Mouse (Mus musculus): Measurements from ENCODE around the gene Tax1bp1.
"Not testable (repeated sequence)": the region's sequence is repeated elsewhere in the genome, so short reads cannot be mapped to it uniquely, and the experiment has no call there.

Gene Tax1bp1

GRCm38 (mm10) chr6:52713104-52713896, at the start of gene Tax1bp1:
Gene Tax1bp1 (plus strand): TSS chr6:52713729.
- in situ Hi-C loops (cut with MseI, MboI): no loop called here

GRCm38 (mm10) chr6:52667641-52668040, 45.9 kb upstream of the Tax1bp1 start:
- in situ Hi-C loops (cut with MseI, MboI): loop anchor here in 1 of 2 experiments (10.0 kb wide), 1 partner anchor 167 kb away; no protein-coding TSS in a partner anchor

- in situ Hi-C loops (cut with MseI, MboI): loop anchor here in 1 of 2 experiments (10.0 kb wide), 1 partner anchor 165 kb away; no protein-coding TSS in a partner anchor
Measured at GRCm38 (mm10) chr6:52669878-52670277, 43.7 kb upstream of the Tax1bp1 start.

GRCm38 (mm10) chr6:52671791-52672190, 41.7 kb upstream of the Tax1bp1 start:
- in situ Hi-C loops (cut with MseI, MboI): no loop called here

GRCm38 (mm10) chr6:52672539-52672938, 41.0 kb upstream of the Tax1bp1 start:
- in situ Hi-C loops (cut with MseI, MboI): no loop called here

GRCm38 (mm10) chr6:52673706-52674105, 39.8 kb upstream of the Tax1bp1 start:
- in situ Hi-C loops (cut with MseI, MboI): no loop called here

GRCm38 (mm10) chr6:52674541-52674940, 39.0 kb upstream of the Tax1bp1 start:
- in situ Hi-C loops (cut with MseI, MboI): no loop called here

GRCm38 (mm10) chr6:52675222-52675921, 38.2 kb upstream of the Tax1bp1 start:
- in situ Hi-C loops (cut with MseI, MboI): no loop called here

GRCm38 (mm10) chr6:52677534-52677933, 36.0 kb upstream of the Tax1bp1 start:
- in situ Hi-C loops (cut with MseI, MboI): not testable (repeated sequence)

- in situ Hi-C loops (cut with MseI, MboI): no loop called here
Measured at GRCm38 (mm10) chr6:52679565-52679964, 34.0 kb upstream of the Tax1bp1 start.

- in situ Hi-C loops (cut with MseI, MboI): no loop called here
Measured at GRCm38 (mm10) chr6:52680458-52681032, 33.0 kb upstream of the Tax1bp1 start.

GRCm38 (mm10) chr6:52681847-52682485, 31.6 kb upstream of the Tax1bp1 start:
- in situ Hi-C loops (cut with MseI, MboI): no loop called here

GRCm38 (mm10) chr6:52682607-52683006, 30.9 kb upstream of the Tax1bp1 start:
- in situ Hi-C loops (cut with MseI, MboI): no loop called here

- in situ Hi-C loops (cut with MseI, MboI): no loop called here
Measured at GRCm38 (mm10) chr6:52686901-52687500, 26.5 kb upstream of the Tax1bp1 start.

GRCm38 (mm10) chr6:52690365-52690764, 23.2 kb upstream of the Tax1bp1 start:
- in situ Hi-C loops (cut with MseI, MboI): no loop called here

- in situ Hi-C loops (cut with MseI, MboI): no loop called here
Measured at GRCm38 (mm10) chr6:52691800-52692199, 21.7 kb upstream of the Tax1bp1 start.

- in situ Hi-C loops (cut with MseI, MboI): no loop called here
Measured at GRCm38 (mm10) chr6:52692451-52693063, 21.0 kb upstream of the Tax1bp1 start.

- in situ Hi-C loops (cut with MseI, MboI): no loop called here
Measured at GRCm38 (mm10) chr6:52697964-52698535, 15.5 kb upstream of the Tax1bp1 start.

GRCm38 (mm10) chr6:52699050-52699449, 14.5 kb upstream of the Tax1bp1 start:
- in situ Hi-C loops (cut with MseI, MboI): no loop called here

GRCm38 (mm10) chr6:52699899-52700298, 13.6 kb upstream of the Tax1bp1 start:
- in situ Hi-C loops (cut with MseI, MboI): no loop called here

GRCm38 (mm10) chr6:52703263-52703662, 10.3 kb upstream of the Tax1bp1 start:
- in situ Hi-C loops (cut with MseI, MboI): no loop called here
